Mouse (Mus musculus) E14TG2a.4 (cell line): ENCODE measurements at regions not wholly inside any gene's neighbourhood (a gene's known extent, or its start where the extent isn't known, plus 50 kb on each side); places are given as distances from the start of the nearest gene placed in this dataset.

Experiments used
- H3K27me3 ChIP-seq: 2 replicates; pipeline ENCODE4 v1.6.1; 2014; ENCODE audit warnings: low read length, control low read depth; ENCODE audit not compliant: insufficient read depth
- H3K36me3 ChIP-seq: 2 replicates; pipeline ENCODE4 v1.6.1; 2014; ENCODE audit warnings: low read length, control low read depth; ENCODE audit not compliant: insufficient read depth
- H3K4me1 ChIP-seq: replicated peaks from 2 replicates; pipeline ENCODE4 v1.6.1; 2014; ENCODE audit warnings: low read depth, low read length, control low read depth
- H3K4me3 ChIP-seq: replicated peaks from 2 replicates; pipeline ENCODE4 v1.5.1; 2014; ENCODE audit warnings: mild to moderate bottlenecking, low read length
- H3K9me3 ChIP-seq: 2 replicates; pipeline ENCODE4 v1.6.1; 2014; ENCODE audit warnings: low read length, control low read depth
- CTCF ChIP-seq: conservative IDR thresholded peaks from 2 replicates; pipeline ENCODE4 v1.5.1; 2014; ENCODE audit warnings: low read length
- NANOG ChIP-seq: IDR thresholded peaks from 2 replicates; pipeline ENCODE4 v1.6.1; 2014; ENCODE audit warnings: borderline replicate concordance, low read length, mixed read lengths
- POU5F1 ChIP-seq: IDR thresholded peaks from 2 replicates; pipeline ENCODE4 v1.6.1; 2014; ENCODE audit warnings: low read length, borderline replicate concordance

DNA sequence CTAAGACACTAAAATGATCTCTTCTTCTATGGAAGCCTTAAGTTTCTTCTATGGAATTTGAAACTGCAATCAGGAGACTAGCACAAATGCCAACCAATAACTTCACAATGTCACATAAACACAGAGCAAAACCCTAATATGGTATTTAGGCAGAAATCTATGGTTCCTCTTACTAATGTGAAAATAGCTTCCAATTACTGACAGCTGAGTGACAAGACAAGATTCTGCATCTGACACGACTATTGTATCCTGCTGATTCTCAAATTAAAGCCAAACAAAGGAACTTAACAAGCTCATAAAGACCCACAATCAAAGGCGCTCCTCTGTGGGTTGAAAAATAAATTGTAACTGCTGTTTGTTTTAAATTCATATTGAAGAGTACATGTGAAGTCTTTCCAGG is 714.7 kb downstream of the Ryr2 start:
- no peak overlapping the region for H3K4me3 ChIP-seq
- H3K9me3 ChIP-seq, result peaks cover 13% of the 10 kb centered on the region; the same call in 1 of the 2 replicates

DNA sequence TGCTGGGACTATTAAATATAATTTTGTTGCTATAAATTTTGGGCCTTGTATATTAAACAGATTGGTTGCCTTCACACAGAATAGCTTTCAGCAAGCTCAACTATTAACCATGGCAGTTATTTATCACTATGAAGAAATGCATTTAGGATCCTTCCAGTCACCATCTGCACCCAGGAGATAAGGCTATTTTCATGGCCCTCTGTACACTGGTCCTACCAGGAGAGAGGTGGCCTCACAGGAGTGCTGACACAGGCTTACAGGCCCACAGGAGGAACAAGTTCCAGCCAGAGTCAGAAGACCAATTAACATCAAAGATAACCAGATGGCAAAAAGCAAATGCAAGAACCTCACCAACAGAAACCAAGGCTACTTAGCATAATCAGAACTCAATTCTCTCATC is 731.3 kb downstream of the Ryr2 start:
- TF ChIP-seq POU5F1 (no peak), NANOG (no peak), CTCF (no peak)
- Histone ChIP-seq H3K9me3 (peaks cover 37% of the 10 kb centered on the region), H3K4me1 (no peaks in the 10 kb centered on the region), H3K4me3 (no peak overlapping the region), H3K27me3 (no peaks in the 10 kb centered on the region), H3K36me3 (no peaks in the 10 kb centered on the region)

More for the DNA sequence above, 714.7 kb downstream of the Ryr2 start:
- no peak for TF ChIP-seq NANOG
- no peak for TF ChIP-seq CTCF
- TF ChIP-seq POU5F1, result no peak
- no peaks in the 10 kb centered on the region for H3K27me3 ChIP-seq
- H3K36me3 ChIP-seq, result no peaks in the 10 kb centered on the region
- no peaks in the 10 kb centered on the region for H3K4me1 ChIP-seq

DNA sequence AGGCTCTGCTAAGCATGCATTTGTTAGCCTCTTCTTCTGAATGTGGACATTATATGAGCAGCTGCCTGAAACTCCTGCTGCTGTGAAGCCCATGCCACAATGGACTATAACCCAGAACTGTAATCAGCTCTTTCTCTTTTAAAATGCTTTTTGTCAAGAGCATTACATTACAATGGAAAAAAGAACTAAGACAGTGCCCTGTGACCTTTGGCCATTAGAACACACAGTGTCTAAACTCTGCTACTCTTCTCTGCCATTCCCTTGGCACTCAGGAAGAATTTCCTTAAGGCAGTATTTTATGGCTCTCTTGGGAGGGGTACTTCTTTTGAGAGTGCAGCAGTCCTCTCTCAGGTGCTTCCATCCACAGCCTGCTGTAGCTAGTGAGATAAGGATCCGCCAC is 737.3 kb downstream of the Ryr2 start:
- Histone ChIP-seq H3K4me1 (0 out of 2 replicates have a peak, but pooled peaks cover 6% of the 10 kb centered on the region), H3K4me3 (no peak overlapping the region), H3K27me3 (no peaks in the 10 kb centered on the region), H3K9me3 (peaks cover 11% of the 10 kb centered on the region; the same call in 1 of the 2 replicates), H3K36me3 (no peaks in the 10 kb centered on the region)
- TF ChIP-seq NANOG (peak; percentile 52; the same call in 1 of the 2 replicates), CTCF (no peak)

DNA sequence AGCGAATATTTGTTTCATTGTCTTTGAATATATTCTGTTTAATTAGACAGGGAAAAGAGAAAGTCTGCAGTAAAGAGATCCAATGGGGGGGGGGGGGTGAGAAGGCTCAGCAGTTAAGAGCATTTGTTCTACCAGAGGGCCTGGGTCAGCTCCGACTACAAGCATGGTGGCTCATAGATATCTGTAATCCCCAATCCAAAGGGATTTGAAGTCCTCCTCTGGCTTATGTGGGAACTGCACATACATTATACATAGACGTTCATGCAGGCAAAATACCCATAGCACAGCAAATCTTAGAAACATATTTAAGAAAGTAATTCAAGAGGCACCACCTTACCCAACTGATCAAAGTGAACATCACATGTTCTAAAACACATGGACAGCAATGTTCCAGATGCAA is 743.9 kb downstream of the Ryr2 start:
- Histone ChIP-seq H3K36me3 (no peaks in the 10 kb centered on the region), H3K27me3 (no peaks in the 10 kb centered on the region), H3K4me1 (no peaks in the 10 kb centered on the region), H3K4me3 (no peak overlapping the region), H3K9me3 (peaks cover 9% of the 10 kb centered on the region; the same call in 1 of the 2 replicates)
- TF ChIP-seq NANOG (no peak), POU5F1 (no peak), CTCF (no peak)

DNA sequence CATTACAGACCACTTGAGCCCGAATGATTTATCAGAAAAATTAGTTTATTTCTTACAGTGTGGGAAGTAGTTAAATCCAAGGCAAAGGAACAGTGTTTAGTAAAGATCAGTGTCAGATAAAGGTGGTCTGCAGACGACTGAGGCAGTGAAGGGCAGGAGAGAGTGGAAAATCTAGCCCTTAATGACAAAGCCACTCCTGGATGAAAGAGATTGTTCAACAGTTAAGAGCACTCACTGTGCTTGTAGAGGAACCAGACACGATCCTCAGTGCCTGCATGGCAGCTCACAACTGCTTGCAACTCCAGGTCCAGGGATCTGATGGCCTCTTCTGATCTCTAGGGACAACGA is 758.3 kb downstream of the Ryr2 start:
- TF ChIP-seq NANOG (no peak), POU5F1 (no peak), CTCF (no peak)
- Histone ChIP-seq H3K4me3 (no peak overlapping the region), H3K36me3 (no peaks in the 10 kb centered on the region), H3K27me3 (no peaks in the 10 kb centered on the region), H3K4me1 (no peaks in the 10 kb centered on the region), H3K9me3 (no peaks in the 10 kb centered on the region)

DNA sequence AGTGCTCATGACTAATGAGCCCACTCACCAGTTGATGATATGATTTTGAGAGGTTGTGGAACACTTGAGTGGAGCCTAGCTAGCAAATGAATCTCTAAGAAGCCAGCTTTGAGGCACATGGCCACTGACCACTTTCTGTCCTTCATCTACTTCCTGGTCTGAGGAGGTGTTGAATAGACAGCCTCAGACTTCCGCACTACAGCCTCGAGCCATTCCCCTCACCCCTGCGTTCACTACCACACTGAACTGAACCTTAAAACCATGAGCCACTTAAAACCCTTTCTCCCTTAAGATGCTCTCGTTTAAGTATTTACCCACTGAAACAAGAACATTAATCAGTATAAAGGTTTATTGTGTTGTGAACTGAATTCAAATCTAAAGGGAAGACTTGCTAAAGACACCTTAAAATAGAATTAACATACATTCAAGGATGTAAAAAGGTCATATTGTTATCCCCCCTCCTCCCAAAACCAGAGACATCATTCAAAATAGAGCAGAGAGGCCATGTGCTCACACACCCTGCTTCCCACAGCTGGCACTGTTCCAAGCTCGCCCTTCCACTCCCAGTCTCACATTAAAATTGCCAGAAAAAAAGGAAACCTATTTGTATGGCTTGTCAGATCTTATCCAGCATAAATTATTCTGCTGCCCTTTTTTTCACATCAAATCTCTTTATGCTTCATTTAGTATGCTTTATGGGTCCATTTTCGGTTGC is 758.8 kb downstream of the Ryr2 start:
- no peak for TF ChIP-seq NANOG
- no peak for TF ChIP-seq CTCF
- no peaks in the 10 kb centered on the region for H3K36me3 ChIP-seq
- H3K4me1 ChIP-seq, result no peaks in the 10 kb centered on the region
- no peaks in the 10 kb centered on the region for H3K27me3 ChIP-seq
- H3K4me3 ChIP-seq, result no peak overlapping the region
- H3K9me3 ChIP-seq, result no peaks in the 10 kb centered on the region

DNA sequence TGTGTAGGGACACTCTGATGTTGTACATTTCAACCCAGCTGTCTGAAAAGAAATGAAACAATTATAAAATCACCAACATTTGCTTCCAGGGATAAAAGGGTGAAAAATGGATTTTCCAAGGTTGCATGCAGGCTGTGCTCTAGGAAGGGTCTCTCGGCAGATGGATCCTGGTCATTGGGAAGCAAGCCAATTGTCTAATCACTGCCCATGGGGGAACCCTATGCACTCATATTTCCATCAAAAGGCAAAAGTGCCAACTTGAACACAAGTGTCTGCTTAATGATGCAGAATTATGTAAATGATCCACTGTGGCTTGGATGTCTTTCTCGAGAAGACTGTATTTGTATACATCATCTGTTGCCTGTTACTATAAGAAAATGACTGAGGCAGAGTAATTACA is 762.2 kb downstream of the Ryr2 start:
- no peak for TF ChIP-seq POU5F1
- TF ChIP-seq NANOG, result no peak
- Histone ChIP-seq H3K27me3 (no peaks in the 10 kb centered on the region), H3K4me1 (no peaks in the 10 kb centered on the region), H3K4me3 (no peak overlapping the region), H3K9me3 (peaks cover 8% of the 10 kb centered on the region; the same call in 1 of the 2 replicates), H3K36me3 (no peaks in the 10 kb centered on the region)

DNA sequence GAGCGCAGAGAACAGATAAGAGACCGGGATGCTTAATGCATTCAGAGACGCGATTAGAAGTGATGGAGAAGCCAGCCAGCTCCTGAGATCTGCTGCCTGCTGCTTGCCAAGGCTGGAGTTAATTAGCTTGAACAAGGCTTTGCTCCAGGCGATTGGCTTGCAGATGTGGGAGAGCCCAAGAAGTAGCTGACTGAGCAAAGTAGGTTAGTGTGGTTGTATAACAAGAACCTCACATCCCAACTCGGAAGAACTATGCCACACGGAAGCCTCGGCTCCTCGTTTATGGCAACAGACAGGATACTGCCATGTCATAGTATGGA is 768.5 kb downstream of the Ryr2 start:
- Histone ChIP-seq H3K36me3 (no peaks in the 10 kb centered on the region), H3K27me3 (no peaks in the 10 kb centered on the region), H3K4me1 (no peaks in the 10 kb centered on the region), H3K4me3 (no peak overlapping the region), H3K9me3 (peaks cover 8% of the 10 kb centered on the region; the same call in 1 of the 2 replicates)
- TF ChIP-seq NANOG, result no peak
- no peak for TF ChIP-seq POU5F1
- TF ChIP-seq CTCF, result no peak

DNA sequence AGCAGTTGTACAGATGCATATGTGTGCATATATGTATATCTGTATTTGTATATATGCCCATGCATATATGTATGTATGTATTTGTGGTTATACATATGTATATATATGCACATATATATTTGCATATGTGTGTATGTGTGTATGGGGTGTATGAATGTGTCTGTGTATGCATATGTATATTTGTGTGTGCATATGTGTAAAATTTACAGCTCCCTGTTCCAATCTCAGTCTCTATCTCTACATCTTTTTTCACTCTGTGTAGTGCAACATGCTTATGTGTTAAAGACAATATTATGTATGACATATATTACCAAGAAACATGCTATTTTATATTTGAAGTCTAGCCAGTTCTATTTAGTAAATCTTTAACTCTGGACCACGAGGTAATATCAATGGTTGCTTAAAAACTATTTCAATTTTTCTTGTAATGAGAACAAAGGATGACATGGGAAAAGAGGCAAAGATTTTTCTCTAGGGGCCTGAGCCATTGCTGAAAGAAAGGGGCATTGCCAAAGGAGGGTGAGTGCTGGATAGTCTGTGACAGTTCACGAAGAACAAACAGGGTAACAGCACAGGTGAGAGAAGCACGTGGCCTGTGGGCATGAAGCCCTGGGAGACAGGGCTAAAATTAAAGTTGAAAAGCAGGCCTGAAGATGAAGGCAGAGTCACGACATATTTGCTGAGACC is 769.0 kb downstream of the Ryr2 start:
- TF ChIP-seq CTCF, result no peak
- TF ChIP-seq NANOG, result no peak
- TF ChIP-seq POU5F1, result no peak
- no peaks in the 10 kb centered on the region for H3K27me3 ChIP-seq

More for the DNA sequence above, 769.0 kb downstream of the Ryr2 start:
- H3K4me3 ChIP-seq, result no peak overlapping the region
- no peaks in the 10 kb centered on the region for H3K36me3 ChIP-seq
- H3K4me1 ChIP-seq, result no peaks in the 10 kb centered on the region
- H3K9me3 ChIP-seq, result peaks cover 8% of the 10 kb centered on the region; the same call in 1 of the 2 replicates
